Mouse (Mus musculus) gastrocnemius, postnatal 25 days (tissue): ENCODE data around the gene Tigd3. TPM values are rescaled to one million over a fixed set of nuclear protein-coding genes. Genes with fewer than 3 reads are reported as not detected.

Experiments used
- DNase-seq: peaks from one replicate; pipeline ENCODE4 v3.0.0; 2022
- total RNA-seq, 2 experiments: library from RNA; stranded (reverse); gene quantifications; 1 replicate in 1 of 2; 2 replicates in 1 of 2; pipeline ENCODE4 v1.2.3; 2021

Gene Tigd3
- total RNA-seq, 2 experiments from 2014 or later = 0.15 to 0.35 TPM

GRCm38 (mm10) chr19:5847306-5847796, 46.6 kb downstream of the Tigd3 start:
- DNase-seq = no peak

- peak; percentile 90 for DNase-seq
Observed at GRCm38 (mm10) chr19:5846557-5847305, 47.2 kb downstream of the Tigd3 start.

- DNase-seq = peak; percentile 69
Observed at GRCm38 (mm10) chr19:5846154-5846553, 47.8 kb downstream of the Tigd3 start.

- DNase-seq = peak; percentile 96
Observed at GRCm38 (mm10) chr19:5845319-5846135, 48.4 kb downstream of the Tigd3 start.

- DNase-seq = no peak
Observed at GRCm38 (mm10) chr19:5844831-5845318, 49.1 kb downstream of the Tigd3 start.

GRCm38 (mm10) chr19:5843781-5844691, 49.9 kb downstream of the Tigd3 start:
- peak; percentile 53 for DNase-seq

GRCm38 (mm10) chr19:5842785-5843730, 50.9 kb downstream of the Tigd3 start:
- peak; percentile 37 for DNase-seq

- DNase-seq = no peak
Observed at GRCm38 (mm10) chr19:5841999-5842784, 51.8 kb downstream of the Tigd3 start.

- peak; percentile 35 for DNase-seq
Observed at GRCm38 (mm10) chr19:5841389-5841946, 52.5 kb downstream of the Tigd3 start.

Other genes with a start within 250 kb of the Tigd3 start
- 10 to 100 TPM in 1 of 2 experiments, 1 to 10 TPM in 1; 10.0 to 11.5 TPM for gene Sipa1, start 230.4 kb downstream of the Tigd3 start, total RNA-seq
- 10 to 100 TPM in 1 of 2 experiments, 1 to 10 TPM in 1; 8.3 to 10.9 TPM for gene Map3k11, start 205.4 kb downstream of the Tigd3 start, total RNA-seq
- 10 to 100 TPM; 13.5 to 13.8 TPM for gene Pcnx3, start 205.2 kb downstream of the Tigd3 start, total RNA-seq
- not detected for gene Kcnk7, start 189.8 kb downstream of the Tigd3 start, total RNA-seq
- 100 to 1,000 TPM; 241 to 266 TPM for gene Ehbp1l1, start 167.8 kb downstream of the Tigd3 start, total RNA-seq
- 10 to 100 TPM; 24.7 to 24.9 TPM for gene Fam89b, start 164.5 kb downstream of the Tigd3 start, total RNA-seq
- gene Ltbp3, start 153.2 kb downstream of the Tigd3 start, total RNA-seq = 10 to 100 TPM; 45.7 to 49.6 TPM
- 10 to 100 TPM; 62.2 to 62.8 TPM for gene Scyl1, start 122.7 kb downstream of the Tigd3 start, total RNA-seq
- gene Frmd8, start 18.9 kb downstream of the Tigd3 start, total RNA-seq = 1 to 10 TPM; 3.7 to 6.4 TPM
- 1 to 10 TPM in 1 of 2 experiments, under 1 TPM in 1; 0.59 to 1.3 TPM for gene Slc25a45, start 16.3 kb downstream of the Tigd3 start, total RNA-seq
- gene Dpf2, start 18.9 kb upstream of the Tigd3 start, total RNA-seq = 10 to 100 TPM; 80.6 to 83.5 TPM
- 10 to 100 TPM; 12.0 to 13.0 TPM for gene Cdc42ep2, start 30.7 kb upstream of the Tigd3 start, total RNA-seq
- gene Pola2, start 70.1 kb upstream of the Tigd3 start, total RNA-seq = 10 to 100 TPM in 1 of 2 experiments, 1 to 10 TPM in 1; 9.2 to 10.8 TPM
- gene Slc22a20, start 92.0 kb upstream of the Tigd3 start, total RNA-seq = not detected
- 10 to 100 TPM; 76.8 to 81.5 TPM for gene Capn1, start 121.7 kb upstream of the Tigd3 start, total RNA-seq
- gene Syvn1, start 152.4 kb upstream of the Tigd3 start, total RNA-seq = 10 to 100 TPM; 15.2 to 16.2 TPM
- 10 to 100 TPM; 27.2 to 29.2 TPM for gene Mrpl49, start 163.6 kb upstream of the Tigd3 start, total RNA-seq
- 100 to 1,000 TPM; 317 to 352 TPM for gene Fau, start 163.7 kb upstream of the Tigd3 start, total RNA-seq
- 1 to 10 TPM; 6.8 to 7.7 TPM for gene Znhit2, start 167.0 kb upstream of the Tigd3 start, total RNA-seq
- gene Tm7sf2, start 174.2 kb upstream of the Tigd3 start, total RNA-seq = 1 to 10 TPM; 4.2 to 6.9 TPM
- gene Vps51, start 183.1 kb upstream of the Tigd3 start, total RNA-seq = 10 to 100 TPM; 18.0 to 19.1 TPM
- not detected for gene Tmem262, start 185.9 kb upstream of the Tigd3 start, total RNA-seq
- gene Gm28374, start 188.1 kb upstream of the Tigd3 start, total RNA-seq = not detected
- gene Zfpl1, start 190.8 kb upstream of the Tigd3 start, total RNA-seq = 10 to 100 TPM; 10.6 to 10.7 TPM
- under 1 TPM; 0.23 to 0.67 TPM for gene Cdca5, start 190.8 kb upstream of the Tigd3 start, total RNA-seq
- gene AC131692.1, start 200.3 kb upstream of the Tigd3 start, total RNA-seq = not detected
- gene Naaladl1, start 211.6 kb upstream of the Tigd3 start, total RNA-seq = not detected
- gene Sac3d1, start 224.5 kb upstream of the Tigd3 start, total RNA-seq = 10 to 100 TPM in 1 of 2 experiments, 1 to 10 TPM in 1; 8.8 to 10.3 TPM
- gene Snx15, start 234.2 kb upstream of the Tigd3 start, total RNA-seq = 10 to 100 TPM in 1 of 2 experiments, 1 to 10 TPM in 1; 8.7 to 12.4 TPM
- gene Batf2, start 246.8 kb upstream of the Tigd3 start, total RNA-seq = under 1 TPM; 0.19 to 0.72 TPM
- gene Arl2, start 247.4 kb upstream of the Tigd3 start, total RNA-seq = 10 to 100 TPM; 53.8 to 59.2 TPM